Comparison of ENCODE assay signal across 32 mouse cellular contexts in genomic region chr5:142915231-142915630, GRCm38 (mm10). TPM values are rescaled to one million over a fixed set of nuclear protein-coding genes. Genes with fewer than 3 reads are reported as not detected.
A peak's percentile ranks its signal among the peaks of the same experiment; 100 is the strongest.
DNase-seq lines count a peak whose midpoint lies in the region; ATAC-seq and TF ChIP-seq lines count a peak whose summit lies in the region.
"Had no signal": no experiment of that assay in that cellular context is flagged by ENCODE, and none has a peak within 500 bp of the region (broad histone marks: within the 10 kb centered on the region; RNA-seq: fewer than 3 reads in every experiment).

No protein-coding gene starts in this region.

- no peak for TF ChIP-seq EP300 in heart, adult 2 months (IDR thresholded peaks at IDR 0.05; ENCODE audit: insufficient read depth, low read depth, low read length)
- TF ChIP-seq EP300 in stomach, postnatal 0 days (optimal IDR thresholded peaks at IDR 0.05): no peak

- intact Hi-C loops in heart, adult 2 months (cut with DNase I): no loop called here

- H3K27me3 ChIP-seq in heart, embryonic 10.5 days (ENCODE audit: insufficient read depth, poor library complexity, severe bottlenecking): no peaks in the 10 kb centered on the region
- no peaks in the 10 kb centered on the region for H3K27me3 ChIP-seq in heart, adult 2 months (ENCODE audit: control insufficient read depth, insufficient read depth, low read length)
- H3K27me3 ChIP-seq in intestine, embryonic 16.5 days (replicated peaks; ENCODE audit: control insufficient read depth, insufficient read depth, low read length): no peaks in the 10 kb centered on the region
- H3K27me3 ChIP-seq in liver, embryonic 15.5 days: no peaks in the 10 kb centered on the region
- no peaks in the 10 kb centered on the region for H3K27me3 ChIP-seq in stomach, postnatal 0 days (ENCODE audit: control insufficient read depth, insufficient read depth, low read length)
- H3K27me3 ChIP-seq: embryonic facial prominence, embryonic 13.5 days; hindbrain, embryonic 13.5 days; kidney, embryonic 15.5 days; neural tube, embryonic 12.5 days had no signal

- H3K36me3 ChIP-seq in heart, embryonic 10.5 days: no peaks in the 10 kb centered on the region
- H3K36me3 ChIP-seq in heart, adult 2 months (ENCODE audit: control insufficient read depth, insufficient read depth, low read length): no peaks in the 10 kb centered on the region
- no peaks in the 10 kb centered on the region for H3K36me3 ChIP-seq in intestine, embryonic 16.5 days (ENCODE audit: control insufficient read depth, insufficient read depth, low read length)
- no peaks in the 10 kb centered on the region for H3K36me3 ChIP-seq in liver, embryonic 15.5 days (replicated peaks)
- no peaks in the 10 kb centered on the region for H3K36me3 ChIP-seq in stomach, postnatal 0 days (ENCODE audit: control insufficient read depth, insufficient read depth, low read length)
- H3K36me3 ChIP-seq: embryonic facial prominence, embryonic 13.5 days; forebrain, embryonic 10.5 days; hindbrain, embryonic 13.5 days; kidney, embryonic 15.5 days; neural tube, embryonic 12.5 days had no signal

- no peaks in the 10 kb centered on the region for H3K9me3 ChIP-seq in heart, embryonic 10.5 days
- H3K9me3 ChIP-seq in intestine, embryonic 16.5 days (ENCODE audit: control insufficient read depth, low read length): no peaks in the 10 kb centered on the region
- H3K9me3 ChIP-seq in liver, embryonic 15.5 days (replicated peaks): no peaks in the 10 kb centered on the region
- no peaks in the 10 kb centered on the region for H3K9me3 ChIP-seq in stomach, postnatal 0 days (ENCODE audit: control insufficient read depth, low read length)
- H3K9me3 ChIP-seq: embryonic facial prominence, embryonic 13.5 days; forebrain, embryonic 10.5 days; hindbrain, embryonic 13.5 days; kidney, embryonic 15.5 days; neural tube, embryonic 12.5 days had no signal

- no peak for TF ChIP-seq CTCF in heart, adult 2 months (IDR thresholded peaks at IDR 0.05)
- no peak for TF ChIP-seq CTCF in stomach, postnatal 0 days (IDR thresholded peaks at IDR 0.05; ENCODE audit: low read depth)

- no peak overlapping the region for H3K4me2 ChIP-seq in intestine, embryonic 16.5 days (ENCODE audit: low read depth, low read length)
- no peak overlapping the region for H3K4me2 ChIP-seq in liver, embryonic 15.5 days
- no peak overlapping the region for H3K4me2 ChIP-seq in stomach, postnatal 0 days (replicated peaks; ENCODE audit: low read depth)
- H3K4me2 ChIP-seq: embryonic facial prominence, embryonic 13.5 days; heart, embryonic 11.5 days; hindbrain, embryonic 13.5 days; kidney, embryonic 15.5 days; lung, embryonic 14.5 days; midbrain, embryonic 11.5 days; neural tube, embryonic 12.5 days had no signal

- no peak for TF ChIP-seq POLR2A in heart, adult 2 months (IDR thresholded peaks at IDR 0.05; ENCODE audit: insufficient read depth, low read depth, low read length)

- H3K79me2 ChIP-seq in heart, adult 2 months (replicated peaks; ENCODE audit: control insufficient read depth, insufficient read depth, low read length): no peaks in the 10 kb centered on the region

- peak; percentile 21 for ATAC-seq in intestine, embryonic 16.5 days
- ATAC-seq in liver, embryonic 15.5 days (ENCODE audit: insufficient read depth): no peak
- peak; percentile 73 for ATAC-seq in stomach, postnatal 0 days (ENCODE audit: low FRiP score, low TSS enrichment)
- ATAC-seq: forebrain, embryonic 16.5 days had no signal

- H3K4me3 ChIP-seq in heart, embryonic 10.5 days: no peak overlapping the region
- H3K4me3 ChIP-seq in heart, adult 2 months: no peak overlapping the region
- no peak overlapping the region for H3K4me3 ChIP-seq in intestine, embryonic 16.5 days (ENCODE audit: low read length)
- H3K4me3 ChIP-seq in liver, embryonic 15.5 days (replicated peaks): no peak overlapping the region
- H3K4me3 ChIP-seq in stomach, postnatal 0 days (ENCODE audit: low read depth, low read length): no peak overlapping the region
- H3K4me3 ChIP-seq: embryonic facial prominence, embryonic 13.5 days; forebrain, embryonic 10.5 days; hindbrain, embryonic 13.5 days; kidney, embryonic 15.5 days; layer of hippocampus, adult 2 months; myocyte; neural tube, embryonic 12.5 days had no signal

- peak; percentile 66 for DNase-seq in heart, embryonic 10.5 days (ENCODE audit: low spot score)
- no peak for DNase-seq in heart, adult 2 months
- DNase-seq in stomach, postnatal 0 days (ENCODE audit: low spot score): peak; percentile 76
- no peak for DNase-seq in adrenal gland, adult 2 months
- no peak for DNase-seq in embryo, embryonic 9.5 days (ENCODE audit: extremely low spot score)
- DNase-seq: adrenal gland, postnatal 25 days; cerebellum, adult 11-12 months; cerebellum, adult 9-11 months; embryo, embryonic 11 days; gastrocnemius, postnatal 14 days; heart, postnatal 36 days; kidney, adult 18-20 months; kidney, postnatal 36 days; left cerebral cortex, postnatal 4 days; lung, embryonic 14.5 days; lung, postnatal 36 days; right cerebral cortex, postnatal 4 days; thymus, adult 18-20 months; thymus, postnatal 36 days had no signal

- no peak overlapping the region for H3K9ac ChIP-seq in heart, adult 2 months (ENCODE audit: low read depth, low read length)
- no peak overlapping the region for H3K9ac ChIP-seq in intestine, embryonic 16.5 days (ENCODE audit: low read depth, low read length)
- no peak overlapping the region for H3K9ac ChIP-seq in liver, embryonic 15.5 days
- H3K9ac ChIP-seq in stomach, postnatal 0 days (ENCODE audit: low read length): no peak overlapping the region
- H3K9ac ChIP-seq: embryonic facial prominence, embryonic 13.5 days; hindbrain, embryonic 13.5 days; kidney, embryonic 15.5 days; lung, embryonic 14.5 days; neural tube, embryonic 12.5 days had no signal

- peaks cover 9% of the 10 kb centered on the region for H3K4me1 ChIP-seq in heart, embryonic 10.5 days
- peaks cover under 1% of the 10 kb centered on the region for H3K4me1 ChIP-seq in heart, adult 2 months (ENCODE audit: control insufficient read depth, insufficient read depth, low read length)
- peaks cover 11% of the 10 kb centered on the region for H3K4me1 ChIP-seq in intestine, embryonic 16.5 days (ENCODE audit: control insufficient read depth, insufficient read depth, low read length)
- peaks cover 55% of the 10 kb centered on the region for H3K4me1 ChIP-seq in liver, embryonic 15.5 days (replicated peaks)
- peaks cover 2% of the 10 kb centered on the region; the same call in 1 of the 2 replicates for H3K4me1 ChIP-seq in stomach, postnatal 0 days (replicated peaks; ENCODE audit: control insufficient read depth, insufficient read depth)
- H3K4me1 ChIP-seq: embryonic facial prominence, embryonic 13.5 days; hindbrain, embryonic 13.5 days; neural tube, embryonic 12.5 days had no signal

- WGBS in heart, embryonic 10.5 days: 68% methylated on average over 11 of the region's 11 CpGs
- 81% methylated on average over 11 of the region's 11 CpGs for WGBS in heart, adult 2 months
- WGBS in intestine, embryonic 16.5 days: 65% methylated on average over 11 of the region's 11 CpGs
- 66% methylated on average over 11 of the region's 11 CpGs for WGBS in liver, embryonic 15.5 days (ENCODE audit: insufficient replicate concordance)
- 62% methylated on average over 11 of the region's 11 CpGs for WGBS in stomach, postnatal 0 days

- 0 out of 2 replicates have a peak overlapping the region, but pooled peaks have one; percentile 25 for H3K27ac ChIP-seq in heart, embryonic 10.5 days
- no peak overlapping the region for H3K27ac ChIP-seq in heart, adult 2 months
- H3K27ac ChIP-seq in intestine, embryonic 16.5 days (ENCODE audit: low read length): peak overlapping the region; percentile 8; the same call in 1 of the 2 replicates
- 0 out of 2 replicates have a peak overlapping the region, but pooled peaks have one; percentile 7 for H3K27ac ChIP-seq in liver, embryonic 15.5 days (replicated peaks)
- peak overlapping the region; percentile 45; the same call in 1 of the 2 replicates for H3K27ac ChIP-seq in stomach, postnatal 0 days (replicated peaks)
- H3K27ac ChIP-seq: embryonic facial prominence, embryonic 13.5 days; forebrain, embryonic 10.5 days; hindbrain, embryonic 13.5 days; kidney, embryonic 15.5 days; layer of hippocampus, adult 2 months; neural tube, embryonic 12.5 days had no signal

RNA-seq across cellular contexts. Expression of gene Actb, which starts 8.7 kb away (rescaled TPM):
- 6,505 and 8,921 TPM in 2 replicates for polyA plus RNA-seq in heart, embryonic 10.5 days (2016; fragmentation: Nextera tagmentation; extraction: Ambion mirVana)
- total RNA-seq in heart, adult 2 months (2021): 100 to 1,000 TPM; 679 to 987 TPM
- polyA plus RNA-seq in heart, adult 2 months (2012; rRNA removed): 1,148 and 1,181 TPM in 2 replicates
- polyA plus RNA-seq in intestine, embryonic 16.5 days (2015; fragmentation: Nextera tagmentation; extraction: Ambion mirVana): 14,111 and 16,287 TPM in 2 replicates
- 5,733 and 6,728 TPM in 2 replicates for polyA plus RNA-seq in liver, embryonic 15.5 days (2015; fragmentation: Nextera tagmentation; extraction: Ambion mirVana)
- 14,823 and 16,187 TPM in 2 replicates for polyA plus RNA-seq in stomach, postnatal 0 days (2015; fragmentation: Nextera tagmentation; extraction: Ambion mirVana)
- 1,000 to 10,000 TPM; 3,681 to 3,786 TPM for total RNA-seq in adrenal gland, adult 2 months (2021)
- polyA plus RNA-seq in adrenal gland, adult 2 months (2012; rRNA removed): 3,805 and 4,221 TPM in 2 replicates

RNA-seq across cellular contexts. Expression of gene Fbxl18, which starts 20.0 kb away (rescaled TPM):
- 13.4 and 14.6 TPM in 2 replicates for polyA plus RNA-seq in heart, embryonic 10.5 days (2016; fragmentation: Nextera tagmentation; extraction: Ambion mirVana)
- total RNA-seq in heart, adult 2 months (2021): 1 to 10 TPM; 4.0 to 4.5 TPM
- 6.9 and 7.6 TPM in 2 replicates for polyA plus RNA-seq in heart, adult 2 months (2012; rRNA removed)
- polyA plus RNA-seq in intestine, embryonic 16.5 days (2015; fragmentation: Nextera tagmentation; extraction: Ambion mirVana): 7.7 and 10.3 TPM in 2 replicates
- 3.3 and 4.2 TPM in 2 replicates for polyA plus RNA-seq in liver, embryonic 15.5 days (2015; fragmentation: Nextera tagmentation; extraction: Ambion mirVana)
- 5.0 and 5.3 TPM in 2 replicates for polyA plus RNA-seq in stomach, postnatal 0 days (2015; fragmentation: Nextera tagmentation; extraction: Ambion mirVana)
- total RNA-seq in adrenal gland, adult 2 months (2021): 10 to 100 TPM in 1 of 2 experiments, 1 to 10 TPM in 1; 9.6 to 11.4 TPM
- 42.3 and 44.3 TPM in 2 replicates for polyA plus RNA-seq in adrenal gland, adult 2 months (2012; rRNA removed)

RNA-seq across cellular contexts. Expression of gene Fscn1, which starts 44.9 kb away (rescaled TPM):
- polyA plus RNA-seq in heart, embryonic 10.5 days (2016; fragmentation: Nextera tagmentation; extraction: Ambion mirVana): 254 and 329 TPM in 2 replicates
- 10 to 100 TPM; 18.7 to 22.5 TPM for total RNA-seq in heart, adult 2 months (2021)
- 37.0 and 47.7 TPM in 2 replicates for polyA plus RNA-seq in heart, adult 2 months (2012; rRNA removed)
- polyA plus RNA-seq in intestine, embryonic 16.5 days (2015; fragmentation: Nextera tagmentation; extraction: Ambion mirVana): 120 and 129 TPM in 2 replicates
- 23.0 and 23.4 TPM in 2 replicates for polyA plus RNA-seq in liver, embryonic 15.5 days (2015; fragmentation: Nextera tagmentation; extraction: Ambion mirVana)
- 42.0 and 42.7 TPM in 2 replicates for polyA plus RNA-seq in stomach, postnatal 0 days (2015; fragmentation: Nextera tagmentation; extraction: Ambion mirVana)
- 10 to 100 TPM; 24.6 to 42.9 TPM for total RNA-seq in adrenal gland, adult 2 months (2021)
- 129 and 134 TPM in 2 replicates for polyA plus RNA-seq in adrenal gland, adult 2 months (2012; rRNA removed)
- total RNA-seq: granulocyte monocyte progenitor cell, adult 5-6 weeks had no signal

Comparison
In these comparisons a context has a peak if more than half of its experiments do, and no peak if none do; other contexts are left out.
1. DNase-seq: peak in heart, embryonic 10.5 days (single experiment) and stomach, postnatal 0 days (single experiment); none in heart, adult 2 months (0 of 2), adrenal gland, adult 2 months (single experiment) and embryo, embryonic 9.5 days (single experiment).